Mouse (Mus musculus): Measurements from ENCODE around the gene Elf1. TPM values are rescaled to one million over a fixed set of nuclear protein-coding genes. Genes with fewer than 3 reads are reported as not detected.

Elf1 gene
- polyA plus RNA-seq, 1 experiment from 2014 or later, result 22.2 TPM

- H3K27ac ChIP-seq (ENCODE audit: low read length), result no peak overlapping the region
- H3K27me3 ChIP-seq (replicated peaks; ENCODE audit: control insufficient read depth, insufficient read depth, low read length), result no peaks in the 10 kb centered on the region
- no peak overlapping the region for H3K4me3 ChIP-seq (ENCODE audit: low read length)
- ATAC-seq, result no peak
- no peak overlapping the region for H3K9ac ChIP-seq (ENCODE audit: low read depth, low read length)
- H3K9me3 ChIP-seq (ENCODE audit: control insufficient read depth, low read length), result no peaks in the 10 kb centered on the region
- 0 out of 2 replicates have a peak, but pooled peaks cover 3% of the 10 kb centered on the region for H3K36me3 ChIP-seq (ENCODE audit: control insufficient read depth, insufficient read depth, low read length)
- WGBS, result 91% methylated on average over 13 of the region's 13 CpGs
- H3K4me2 ChIP-seq (ENCODE audit: low read depth, low read length), result no peak overlapping the region
- no peaks in the 10 kb centered on the region for H3K4me1 ChIP-seq (ENCODE audit: control insufficient read depth, insufficient read depth, low read length)
Observed at GRCm38 (mm10) chr14:79573482-79574191, 92.6 kb downstream of the Elf1 start.

- H3K9ac ChIP-seq (ENCODE audit: low read depth, low read length), result no peak overlapping the region
- H3K4me2 ChIP-seq (ENCODE audit: low read depth, low read length), result no peak overlapping the region
- no peak overlapping the region for H3K4me3 ChIP-seq (ENCODE audit: low read length)
- ATAC-seq, result no peak
- H3K4me1 ChIP-seq (ENCODE audit: control insufficient read depth, insufficient read depth, low read length), result no peaks in the 10 kb centered on the region
- no peak overlapping the region for H3K27ac ChIP-seq (ENCODE audit: low read length)
- no peaks in the 10 kb centered on the region for H3K27me3 ChIP-seq (replicated peaks; ENCODE audit: control insufficient read depth, insufficient read depth, low read length)
- no peaks in the 10 kb centered on the region for H3K9me3 ChIP-seq (ENCODE audit: control insufficient read depth, low read length)
- 0 out of 2 replicates have a peak, but pooled peaks cover 3% of the 10 kb centered on the region for H3K36me3 ChIP-seq (ENCODE audit: control insufficient read depth, insufficient read depth, low read length)
- WGBS, result 97% methylated on average over 1 of the region's 1 CpGs
Observed at GRCm38 (mm10) chr14:79574361-79574760, 93.4 kb downstream of the Elf1 start.

- H3K4me2 ChIP-seq (ENCODE audit: low read depth, low read length), result no peak overlapping the region
- H3K27ac ChIP-seq (ENCODE audit: low read length), result no peak overlapping the region
- H3K4me1 ChIP-seq (ENCODE audit: control insufficient read depth, insufficient read depth, low read length), result peaks cover 5% of the 10 kb centered on the region; the same call in 1 of the 2 replicates
- H3K9ac ChIP-seq (ENCODE audit: low read depth, low read length), result no peak overlapping the region
- no peaks in the 10 kb centered on the region for H3K27me3 ChIP-seq (replicated peaks; ENCODE audit: control insufficient read depth, insufficient read depth, low read length)
- 85% methylated on average over 5 of the region's 5 CpGs for WGBS
- ATAC-seq, result no peak
- no peak overlapping the region for H3K4me3 ChIP-seq (ENCODE audit: low read length)
- H3K9me3 ChIP-seq (ENCODE audit: control insufficient read depth, low read length), result no peaks in the 10 kb centered on the region
- no peaks in the 10 kb centered on the region for H3K36me3 ChIP-seq (ENCODE audit: control insufficient read depth, insufficient read depth, low read length)
Observed at GRCm38 (mm10) chr14:79583526-79584245, 102.7 kb downstream of the Elf1 start.

- no peaks in the 10 kb centered on the region for H3K27me3 ChIP-seq (replicated peaks; ENCODE audit: control insufficient read depth, insufficient read depth, low read length)
- H3K9ac ChIP-seq (ENCODE audit: low read depth, low read length), result peak overlapping the region; percentile 63
- WGBS, result 32% methylated on average over 16 of the region's 16 CpGs
- H3K36me3 ChIP-seq (ENCODE audit: control insufficient read depth, insufficient read depth, low read length), result no peaks in the 10 kb centered on the region
- peaks cover 15% of the 10 kb centered on the region; the same call in 1 of the 2 replicates for H3K4me1 ChIP-seq (ENCODE audit: control insufficient read depth, insufficient read depth, low read length)
- H3K27ac ChIP-seq (ENCODE audit: low read length), result peak overlapping the region; percentile 94
- H3K9me3 ChIP-seq (ENCODE audit: control insufficient read depth, low read length), result no peaks in the 10 kb centered on the region
- peak overlapping the region; percentile 77 for H3K4me3 ChIP-seq (ENCODE audit: low read length)
- peak overlapping the region; percentile 79 for H3K4me2 ChIP-seq (ENCODE audit: low read depth, low read length)
- no peak for ATAC-seq
Observed at GRCm38 (mm10) chr14:79586499-79587138, 105.6 kb downstream of the Elf1 start.

- Histone ChIP-seq H3K36me3 (ENCODE audit: control insufficient read depth, insufficient read depth, low read length) (no peaks in the 10 kb centered on the region), H3K9me3 (ENCODE audit: control insufficient read depth, low read length) (no peaks in the 10 kb centered on the region), H3K4me3 (ENCODE audit: low read length) (peak within 1 kb of the TSS; percentile 77), H3K4me1 (ENCODE audit: control insufficient read depth, insufficient read depth, low read length) (peaks cover 15% of the 10 kb centered on the region; the same call in 1 of the 2 replicates), H3K9ac (ENCODE audit: low read depth, low read length) (peak within 1 kb of the TSS; percentile 63), H3K27me3 (replicated peaks; ENCODE audit: control insufficient read depth, insufficient read depth, low read length) (no peaks in the 10 kb centered on the region), H3K4me2 (ENCODE audit: low read depth, low read length) (peak within 1 kb of the TSS; percentile 79), H3K27ac (ENCODE audit: low read length) (peak within 1 kb of the TSS; percentile 94)
- WGBS, result under 1% methylated on average over 59 of the region's 60 CpGs
- ATAC-seq, result peak; percentile 99
Observed at GRCm38 (mm10) chr14:79587139-79587851, 106.3 kb downstream of the Elf1 start, which contains the start of gene Sugt1. Sugt1 (plus strand) TSS chr14:79587691.

- peaks cover 15% of the 10 kb centered on the region; the same call in 1 of the 2 replicates for H3K4me1 ChIP-seq (ENCODE audit: control insufficient read depth, insufficient read depth, low read length)
- no peaks in the 10 kb centered on the region for H3K9me3 ChIP-seq (ENCODE audit: control insufficient read depth, low read length)
- ATAC-seq, result peak; percentile 29
- H3K27me3 ChIP-seq (replicated peaks; ENCODE audit: control insufficient read depth, insufficient read depth, low read length), result no peaks in the 10 kb centered on the region
- 1% methylated on average over 9 of the region's 9 CpGs for WGBS
- peak overlapping the region; percentile 94 for H3K27ac ChIP-seq (ENCODE audit: low read length)
- H3K4me3 ChIP-seq (ENCODE audit: low read length), result peak overlapping the region; percentile 77
- peak overlapping the region; percentile 55 for H3K4me2 ChIP-seq (ENCODE audit: low read depth, low read length)
- no peaks in the 10 kb centered on the region for H3K36me3 ChIP-seq (ENCODE audit: control insufficient read depth, insufficient read depth, low read length)
- H3K9ac ChIP-seq (ENCODE audit: low read depth, low read length), result peak overlapping the region; percentile 63
Observed at GRCm38 (mm10) chr14:79587852-79588229, 106.8 kb downstream of the Elf1 start.

GRCm38 (mm10) chr14:79588534-79588951 is 107.5 kb downstream of the Elf1 start:
- H3K9me3 ChIP-seq (ENCODE audit: control insufficient read depth, low read length), result no peaks in the 10 kb centered on the region
- H3K4me3 ChIP-seq (ENCODE audit: low read length), result peak overlapping the region; percentile 77
- H3K4me1 ChIP-seq (ENCODE audit: control insufficient read depth, insufficient read depth, low read length), result peaks cover 15% of the 10 kb centered on the region; the same call in 1 of the 2 replicates
- peak overlapping the region; percentile 55 for H3K4me2 ChIP-seq (ENCODE audit: low read depth, low read length)
- H3K9ac ChIP-seq (ENCODE audit: low read depth, low read length), result peak overlapping the region; percentile 63; the same call in 1 of the 2 replicates
- ATAC-seq, result no peak
- no peaks in the 10 kb centered on the region for H3K36me3 ChIP-seq (ENCODE audit: control insufficient read depth, insufficient read depth, low read length)
- no peaks in the 10 kb centered on the region for H3K27me3 ChIP-seq (replicated peaks; ENCODE audit: control insufficient read depth, insufficient read depth, low read length)
- H3K27ac ChIP-seq (ENCODE audit: low read length), result no peak overlapping the region
- WGBS, result 83% methylated on average over 9 of the region's 9 CpGs

GRCm38 (mm10) chr14:79589401-79589800 is 108.4 kb downstream of the Elf1 start:
- 90% methylated on average over 6 of the region's 6 CpGs for WGBS
- Histone ChIP-seq H3K9me3 (ENCODE audit: control insufficient read depth, low read length) (no peaks in the 10 kb centered on the region), H3K27ac (ENCODE audit: low read length) (no peak overlapping the region), H3K9ac (ENCODE audit: low read depth, low read length) (no peak overlapping the region), H3K27me3 (replicated peaks; ENCODE audit: control insufficient read depth, insufficient read depth, low read length) (no peaks in the 10 kb centered on the region), H3K4me3 (ENCODE audit: low read length) (no peak overlapping the region), H3K36me3 (ENCODE audit: control insufficient read depth, insufficient read depth, low read length) (no peaks in the 10 kb centered on the region), H3K4me2 (ENCODE audit: low read depth, low read length) (no peak overlapping the region), H3K4me1 (ENCODE audit: control insufficient read depth, insufficient read depth, low read length) (peaks cover 15% of the 10 kb centered on the region; the same call in 1 of the 2 replicates)
- no peak for ATAC-seq
